In the genomic region with DNA sequence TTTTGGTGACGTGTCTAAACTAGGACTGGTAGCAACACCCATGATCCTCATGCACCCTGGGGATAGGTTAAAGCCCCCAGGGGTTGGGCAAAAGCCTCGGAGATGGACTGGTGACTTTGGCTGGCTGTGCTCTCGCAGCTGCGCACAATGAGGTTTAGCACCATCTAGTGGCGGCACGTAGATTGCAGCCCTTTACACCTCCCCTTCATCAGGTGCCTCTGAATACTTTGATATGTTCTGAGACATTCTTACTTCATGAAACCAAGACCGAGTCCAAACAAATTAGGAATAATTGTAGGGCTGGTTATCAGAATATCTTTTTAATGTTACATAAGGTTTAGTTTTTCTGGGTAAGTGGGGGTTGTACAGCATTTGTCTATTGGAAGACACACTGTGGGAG, we compare ENCODE assay signal across 8 mouse cellular contexts. TPM values are rescaled to one million over a fixed set of nuclear protein-coding genes. Genes with fewer than 3 reads are reported as not detected.
DNase-seq lines count a peak whose midpoint lies in the region; TF ChIP-seq lines count a peak whose summit lies in the region.
"Not testable (repeated sequence)": the region's sequence is repeated elsewhere in the genome, so short reads cannot be mapped to it uniquely, and the experiment has no call there.

No protein-coding gene starts in this region.

- dilution Hi-C loops in CH12.LX (cut with MboI; ENCODE audit: extremely low pct_ligation_motif_present, extremely low pct_unique_long_range_greater_than_20kb, low sequenced_read_pairs): not testable (repeated sequence)

- intact Hi-C loops in gastrocnemius, adult 2 months (cut with DNase I): not testable (repeated sequence)

- H3K27me3 ChIP-seq in CH12.LX (replicated peaks): not testable (repeated sequence)

- H3K9ac ChIP-seq in CH12.LX (ENCODE audit: insufficient read depth, low read depth): not testable (repeated sequence)

- TF ChIP-seq CTCF in CH12.LX (conservative IDR thresholded peaks at IDR 0.05 in 1 of 2, IDR thresholded peaks at IDR 0.05 in 1 of 2; ENCODE audit: low read depth in 2 of 2, low read length in 2 of 2): peak; percentile 21 to 29; a peak in 2 of 4 replicates
- peak; percentile 52 for TF ChIP-seq CTCF in gastrocnemius, adult 2 months (IDR thresholded peaks at IDR 0.05)

- not testable (repeated sequence) for H3K36me3 ChIP-seq in CH12.LX (replicated peaks in 1 of 2; ENCODE audit: control insufficient read depth in 1 of 2, insufficient read depth in 1 of 2, low read length in 1 of 2)

- not testable (repeated sequence) for H3K4me1 ChIP-seq in CH12.LX (ENCODE audit: control insufficient read depth in 1 of 2, insufficient read depth in 2 of 2)

- H3K79me2 ChIP-seq in CH12.LX (replicated peaks; ENCODE audit: control insufficient read depth, extremely low read depth, insufficient read depth, poor library complexity, severe bottlenecking): not testable (repeated sequence)

- H3K9me3 ChIP-seq in CH12.LX (replicated peaks; ENCODE audit: low read length): not testable (repeated sequence)

- not testable (repeated sequence) for H3K4me2 ChIP-seq in CH12.LX (ENCODE audit: insufficient read depth, low read depth, poor library complexity, severe bottlenecking)

- in situ Hi-C loops in CH12.LX (cut with MboI; ENCODE audit: low pct_ligation_motif_present, low pct_unique_long_range_greater_than_20kb, low sequenced_read_pairs): loop anchor here (25.0 kb wide), 1 partner anchor 105 kb away; a partner anchor contains a TSS

- not testable (repeated sequence) for TF ChIP-seq EP300 in CH12.LX (IDR thresholded peaks at IDR 0.05; ENCODE audit: low read length)

- not testable (repeated sequence) for H3K27ac ChIP-seq in CH12.LX (ENCODE audit: insufficient read depth, low read depth); gastrocnemius, adult 2 months

- TF ChIP-seq POLR2A in CH12.LX (IDR thresholded peaks at IDR 0.05; ENCODE audit: low read depth, low read length): not testable (repeated sequence)

- H3K4me3 ChIP-seq in CH12.LX (replicated peaks in 1 of 3; ENCODE audit: low read depth in 2 of 3, low read length in 2 of 3, poor library complexity in 1 of 3); gastrocnemius, adult 2 months: not testable (repeated sequence)

- not testable (repeated sequence) for TF ChIP-seq RAD21 in CH12.LX (IDR thresholded peaks at IDR 0.05; ENCODE audit: low read depth, low read length)

- DNase-seq in CH12.LX (ENCODE audit: extremely low read depth); gastrocnemius, adult 2 months: not testable (repeated sequence)
- DNase-seq in cerebellum, adult 18-20 months: peak; percentile 13 to 36
- DNase-seq in kidney, adult 18-20 months: peak; percentile 29
- peak; percentile 12 to 18 for DNase-seq in layer of hippocampus, postnatal 10 days (ENCODE audit: low spot score in 2 of 2)
- DNase-seq in lung, postnatal 14 days: peak; percentile 28
- peak; percentile 10 for DNase-seq in right cerebral cortex, postnatal 14 days
- peak; percentile 53 for DNase-seq in thymus, postnatal 4 days

TF ChIP-seq in CH12.LX, 34 proteins besides CTCF, POLR2A, EP300 and RAD21:
- 0 out of 2 replicates have a peak, but pooled peaks have one; percentile 23 for TF ChIP-seq NRF1 (IDR thresholded peaks at IDR 0.05; ENCODE audit: low read depth, low read length)

RNA-seq across cellular contexts. Expression of a gene that starts 12.6 kb away (rescaled TPM):
- total RNA-seq in CH12.LX (2012; rRNA removed) (3.9 and 5.0 TPM in 2 replicates), CH12.LX (2014; rRNA removed) (2.3 TPM in 2 replicates)
- polyA plus RNA-seq in CH12.LX (2012; ENCODE audit: insufficient read length, low read depth): 2.3 and 4.1 TPM in 2 replicates
- total RNA-seq in gastrocnemius, adult 2 months (2021): 1 to 10 TPM; 4.1 to 6.2 TPM
- total RNA-seq in layer of hippocampus, postnatal 10 days (2021): 10 to 100 TPM; 12.3 to 18.2 TPM

RNA-seq across cellular contexts. Expression of a gene that starts 37.1 kb away (rescaled TPM):
- total RNA-seq in CH12.LX (2012; rRNA removed) (9.3 and 10.0 TPM in 2 replicates), CH12.LX (2014; rRNA removed) (7.1 and 7.8 TPM in 2 replicates)
- 4.6 and 4.9 TPM in 2 replicates for polyA plus RNA-seq in CH12.LX (2012; ENCODE audit: insufficient read length, low read depth)
- 1 to 10 TPM; 7.7 to 10.0 TPM for total RNA-seq in gastrocnemius, adult 2 months (2021)
- 10 to 100 TPM; 23.3 to 23.5 TPM for total RNA-seq in layer of hippocampus, postnatal 10 days (2021)
